Mouse (Mus musculus): ENCODE results near the gene Naaladl1.

DNA sequence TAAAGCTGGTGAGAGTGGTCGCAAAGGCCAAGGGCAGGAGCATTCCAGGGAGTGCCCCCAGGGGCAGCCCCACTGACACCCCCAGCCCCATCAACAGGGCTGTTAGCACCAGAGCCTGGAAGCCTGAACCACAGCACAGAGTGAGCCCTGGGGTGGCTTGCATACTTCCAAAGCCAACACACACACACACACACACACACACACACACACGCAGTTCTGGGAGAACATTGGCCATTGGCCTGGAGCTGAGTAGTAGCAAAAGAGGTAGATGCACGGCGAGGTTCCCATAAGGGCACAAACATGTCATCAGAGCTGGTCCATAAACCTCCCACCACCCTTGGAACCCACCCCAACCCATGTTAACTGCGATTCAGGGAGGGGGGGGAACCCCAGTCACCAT, 39.0 kb upstream of the Naaladl1 start:
- TF ChIP-seq POLR2A (IDR thresholded peaks at IDR 0.05; ENCODE audit: insufficient read depth, low read depth, low read length): no peak
- TF ChIP-seq CTCF (IDR thresholded peaks at IDR 0.05): no peak
- no peak for TF ChIP-seq EP300 (IDR thresholded peaks at IDR 0.05; ENCODE audit: insufficient read depth, low read depth, low read length)

Data from heart, adult 2 months (tissue).